Mouse (Mus musculus) intestine, embryonic 15.5 days (tissue): ENCODE data around the gene Aqp1. TPM values are rescaled to one million over a fixed set of nuclear protein-coding genes. Genes with fewer than 3 reads are reported as not detected.

ENCODE experiments used
- ATAC-seq: fragments of 200-750 bp; cut with Nextera tagmentation; 2 replicates; pipeline ENCODE4 v1.8.0; 2017; ENCODE audit warnings: moderate TSS enrichment, moderate library complexity
- H3K27ac ChIP-seq: fragments of 300-500 bp; sonication (generic); 2 replicates; pipeline ENCODE4 v1.5.1; 2015; ENCODE audit warnings: mild to moderate bottlenecking, inconsistent platforms
- H3K27me3 ChIP-seq: fragments of 300-500 bp; sonication (generic); replicated peaks from 2 replicates; pipeline ENCODE4 v1.6.1; 2015; ENCODE audit warnings: inconsistent platforms
- H3K36me3 ChIP-seq: fragments of 300-500 bp; sonication (generic); 2 replicates; pipeline ENCODE4 v1.6.1; 2015; ENCODE audit warnings: inconsistent platforms
- H3K4me1 ChIP-seq: fragments of 300-500 bp; sonication (generic); replicated peaks from 2 replicates; pipeline ENCODE4 v1.6.1; 2015; ENCODE audit warnings: inconsistent platforms
- H3K4me2 ChIP-seq: fragments of 300-500 bp; sonication (generic); replicated peaks from 2 replicates; pipeline ENCODE4 v1.6.1; 2015; ENCODE audit warnings: mild to moderate bottlenecking, inconsistent platforms
- H3K4me3 ChIP-seq: fragments of 300-500 bp; sonication (generic); replicated peaks from 2 replicates; pipeline ENCODE4 v1.5.1; 2015; ENCODE audit warnings: inconsistent platforms
- H3K9ac ChIP-seq: fragments of 300-500 bp; sonication (generic); 2 replicates; pipeline ENCODE4 v1.6.1; 2015; ENCODE audit warnings: inconsistent platforms
- H3K9me3 ChIP-seq: fragments of 300-500 bp; sonication (generic); 2 replicates; pipeline ENCODE4 v1.6.1; 2016; ENCODE audit warnings: inconsistent platforms
- WGBS: fragments of 180-500 bp; shearing (Covaris S2); methylation state at CpG from one replicate; pipeline ENCODE4 v1.1.7; 2015; 5-methylcytosine and 5-hydroxymethylcytosine counted together
- polyA plus RNA-seq: library from polyadenylated mRNA; unstranded; fragments of >200 nt; fragmentation: Nextera tagmentation; extraction: Ambion mirVana; gene quantifications from 2 replicates; pipeline ENCODE4 v1.2.1, GENCODE M21; 2015

The Aqp1 gene
- polyA plus RNA-seq, 1 experiment from 2014 or later = 16.4 TPM

- no peak within 1 kb of the TSS for H3K27ac ChIP-seq
- no peak for ATAC-seq
- H3K36me3 ChIP-seq = no peaks in the 10 kb centered on the region
- H3K4me3 ChIP-seq = no peak within 1 kb of the TSS
- no peaks in the 10 kb centered on the region for H3K27me3 ChIP-seq
- H3K4me2 ChIP-seq = no peak within 1 kb of the TSS
- WGBS = 79% methylated on average over 6 of the region's 6 CpGs
- 0 out of 2 replicates have a peak, but pooled peaks cover 4% of the 10 kb centered on the region for H3K4me1 ChIP-seq
- no peak within 1 kb of the TSS for H3K9ac ChIP-seq
- H3K9me3 ChIP-seq = no peaks in the 10 kb centered on the region
These were observed 39.8 kb downstream of the Aqp1 start, which contains the start of gene Ghrhr for GRCm38 (mm10) chr6:55376076-55376475. TSS of gene Ghrhr (plus strand) at chr6:55376295.

GRCm38 (mm10) chr6:55376511-55376910 lies 40.3 kb downstream of the Aqp1 start:
- no peak overlapping the region for H3K4me2 ChIP-seq
- H3K36me3 ChIP-seq = no peaks in the 10 kb centered on the region
- no peaks in the 10 kb centered on the region for H3K27me3 ChIP-seq
- 64% methylated on average over 5 of the region's 5 CpGs for WGBS
- H3K27ac ChIP-seq = no peak overlapping the region
- no peak overlapping the region for H3K9ac ChIP-seq
- H3K4me3 ChIP-seq = no peak overlapping the region
- ATAC-seq = no peak
- H3K4me1 ChIP-seq = 0 out of 2 replicates have a peak, but pooled peaks cover 4% of the 10 kb centered on the region
- H3K9me3 ChIP-seq = no peaks in the 10 kb centered on the region

GRCm38 (mm10) chr6:55377461-55377860 lies 41.2 kb downstream of the Aqp1 start:
- Histone ChIP-seq H3K27me3 (no peaks in the 10 kb centered on the region), H3K36me3 (no peaks in the 10 kb centered on the region), H3K9me3 (no peaks in the 10 kb centered on the region), H3K9ac (no peak overlapping the region), H3K4me2 (no peak overlapping the region), H3K27ac (no peak overlapping the region), H3K4me3 (no peak overlapping the region), H3K4me1 (0 out of 2 replicates have a peak, but pooled peaks cover 5% of the 10 kb centered on the region)
- WGBS = 71% methylated on average over 4 of the region's 4 CpGs
- ATAC-seq = peak; percentile 78

- no peak for ATAC-seq
- Histone ChIP-seq H3K4me2 (no peak overlapping the region), H3K4me3 (no peak overlapping the region), H3K9me3 (no peaks in the 10 kb centered on the region), H3K36me3 (no peaks in the 10 kb centered on the region), H3K4me1 (0 out of 2 replicates have a peak, but pooled peaks cover 9% of the 10 kb centered on the region), H3K9ac (no peak overlapping the region), H3K27ac (no peak overlapping the region), H3K27me3 (no peaks in the 10 kb centered on the region)
- 45% methylated on average over 3 of the region's 3 CpGs for WGBS
These were observed 43.6 kb downstream of the Aqp1 start for GRCm38 (mm10) chr6:55379641-55380335.

- H3K4me3 ChIP-seq = no peak overlapping the region
- H3K4me1 ChIP-seq = 0 out of 2 replicates have a peak, but pooled peaks cover 9% of the 10 kb centered on the region
- no peak overlapping the region for H3K4me2 ChIP-seq
- no peak for ATAC-seq
- no peak overlapping the region for H3K27ac ChIP-seq
- no peak overlapping the region for H3K9ac ChIP-seq
- no peaks in the 10 kb centered on the region for H3K36me3 ChIP-seq
- WGBS = 89% methylated on average over 4 of the region's 4 CpGs
- H3K9me3 ChIP-seq = no peaks in the 10 kb centered on the region
- no peaks in the 10 kb centered on the region for H3K27me3 ChIP-seq
These were observed 45.7 kb downstream of the Aqp1 start for GRCm38 (mm10) chr6:55381966-55382365.

- Histone ChIP-seq H3K9ac (no peak overlapping the region), H3K27ac (no peak overlapping the region), H3K4me1 (0 out of 2 replicates have a peak, but pooled peaks cover 8% of the 10 kb centered on the region), H3K9me3 (no peaks in the 10 kb centered on the region), H3K4me3 (no peak overlapping the region), H3K4me2 (no peak overlapping the region), H3K36me3 (no peaks in the 10 kb centered on the region), H3K27me3 (no peaks in the 10 kb centered on the region)
- WGBS = 19% methylated on average over 1 of the region's 1 CpGs
- ATAC-seq = peak; percentile 60
These were observed 47.7 kb downstream of the Aqp1 start for GRCm38 (mm10) chr6:55383897-55384296.

GRCm38 (mm10) chr6:55384356-55384951 lies 48.2 kb downstream of the Aqp1 start:
- H3K4me2 ChIP-seq = no peak overlapping the region
- 0 out of 2 replicates have a peak, but pooled peaks cover 8% of the 10 kb centered on the region for H3K4me1 ChIP-seq
- 57% methylated on average over 5 of the region's 5 CpGs for WGBS
- no peaks in the 10 kb centered on the region for H3K36me3 ChIP-seq
- ATAC-seq = peak; percentile 77
- no peak overlapping the region for H3K9ac ChIP-seq
- no peaks in the 10 kb centered on the region for H3K9me3 ChIP-seq
- no peaks in the 10 kb centered on the region for H3K27me3 ChIP-seq
- no peak overlapping the region for H3K27ac ChIP-seq
- H3K4me3 ChIP-seq = no peak overlapping the region

- Histone ChIP-seq H3K4me2 (no peak overlapping the region), H3K9ac (no peak overlapping the region), H3K36me3 (no peaks in the 10 kb centered on the region), H3K4me1 (0 out of 2 replicates have a peak, but pooled peaks cover 6% of the 10 kb centered on the region), H3K4me3 (no peak overlapping the region), H3K27ac (no peak overlapping the region), H3K9me3 (no peaks in the 10 kb centered on the region), H3K27me3 (no peaks in the 10 kb centered on the region)
- WGBS = 41% methylated on average over 12 of the region's 12 CpGs
- no peak for ATAC-seq
These were observed 52.4 kb downstream of the Aqp1 start for GRCm38 (mm10) chr6:55388546-55389169.

- Histone ChIP-seq H3K4me2 (no peak overlapping the region), H3K27me3 (no peaks in the 10 kb centered on the region), H3K4me3 (no peak overlapping the region), H3K27ac (no peak overlapping the region), H3K36me3 (no peaks in the 10 kb centered on the region), H3K4me1 (0 out of 2 replicates have a peak, but pooled peaks cover 4% of the 10 kb centered on the region), H3K9ac (no peak overlapping the region), H3K9me3 (no peaks in the 10 kb centered on the region)
- no peak for ATAC-seq
- 48% methylated on average over 5 of the region's 5 CpGs for WGBS
These were observed 53.1 kb downstream of the Aqp1 start for GRCm38 (mm10) chr6:55389321-55389720.

- Histone ChIP-seq H3K27me3 (no peaks in the 10 kb centered on the region), H3K9ac (no peak overlapping the region), H3K9me3 (no peaks in the 10 kb centered on the region), H3K4me3 (no peak overlapping the region), H3K36me3 (no peaks in the 10 kb centered on the region), H3K4me2 (no peak overlapping the region), H3K4me1 (peaks cover 12% of the 10 kb centered on the region), H3K27ac (no peak overlapping the region)
- 31% methylated on average over 4 of the region's 4 CpGs for WGBS
- no peak for ATAC-seq
These were observed 55.6 kb downstream of the Aqp1 start for GRCm38 (mm10) chr6:55391814-55392213.

- Histone ChIP-seq H3K9me3 (no peaks in the 10 kb centered on the region), H3K4me1 (peaks cover 15% of the 10 kb centered on the region), H3K27me3 (no peaks in the 10 kb centered on the region), H3K36me3 (no peaks in the 10 kb centered on the region), H3K4me2 (no peak overlapping the region), H3K4me3 (no peak overlapping the region), H3K9ac (no peak overlapping the region), H3K27ac (no peak overlapping the region)
- ATAC-seq = peak; percentile 68
- WGBS = 6% methylated on average over 4 of the region's 4 CpGs
These were observed 56.2 kb downstream of the Aqp1 start for GRCm38 (mm10) chr6:55392453-55392852.

DNA sequence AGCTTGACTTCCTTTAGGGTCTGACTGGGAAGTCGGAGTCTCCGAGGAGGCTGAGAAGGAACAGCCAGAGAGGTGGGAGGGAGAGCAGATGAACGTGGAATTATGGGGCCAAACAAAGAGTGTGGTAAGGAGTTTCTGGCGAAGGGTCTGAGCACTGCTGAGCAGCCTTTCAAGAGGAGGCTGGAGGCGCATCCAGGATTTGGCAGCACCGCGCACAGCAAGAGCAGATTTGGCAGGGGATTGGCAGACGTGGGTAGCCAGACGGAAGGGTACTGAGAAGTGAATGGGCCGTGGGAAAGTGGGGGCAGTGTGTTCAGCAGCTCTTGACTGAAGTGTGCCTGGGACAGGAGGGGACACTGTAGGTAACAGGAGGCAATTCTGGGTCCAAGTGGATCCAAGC lies 58.6 kb downstream of the Aqp1 start:
- 83% methylated on average over 10 of the region's 10 CpGs for WGBS
- Histone ChIP-seq H3K4me1 (peaks cover 12% of the 10 kb centered on the region), H3K27me3 (no peaks in the 10 kb centered on the region), H3K27ac (no peak overlapping the region), H3K9me3 (no peaks in the 10 kb centered on the region), H3K4me2 (no peak overlapping the region), H3K9ac (no peak overlapping the region), H3K36me3 (no peaks in the 10 kb centered on the region), H3K4me3 (no peak overlapping the region)
- ATAC-seq = no peak
